Mouse (Mus musculus): ENCODE results near the gene Crip1. TPM values are rescaled to one million over a fixed set of nuclear protein-coding genes. Genes with fewer than 3 reads are reported as not detected.

Gene Crip1
- polyA plus RNA-seq, 1 experiment from 2014 or later: 865 TPM

GRCm38 (mm10) chr12:113151661-113152271 is 5.7 kb downstream of the Crip1 start:
- Histone ChIP-seq H3K4me2 (replicated peaks; ENCODE audit: low read depth) (peak overlapping the region; percentile 81), H3K4me3 (ENCODE audit: low read depth, low read length) (peak overlapping the region; percentile 48), H3K27ac (replicated peaks) (peak overlapping the region; percentile 40; the same call in 1 of the 2 replicates), H3K9ac (ENCODE audit: low read length) (peak overlapping the region; percentile 61), H3K27me3 (ENCODE audit: control insufficient read depth, insufficient read depth, low read length) (no peaks in the 10 kb centered on the region), H3K36me3 (ENCODE audit: control insufficient read depth, insufficient read depth, low read length) (no peaks in the 10 kb centered on the region), H3K4me1 (replicated peaks; ENCODE audit: control insufficient read depth, insufficient read depth) (peaks cover 15% of the 10 kb centered on the region), H3K9me3 (ENCODE audit: control insufficient read depth, low read length) (no peaks in the 10 kb centered on the region)
- ATAC-seq (ENCODE audit: low FRiP score, low TSS enrichment) (no peak), DNase-seq (ENCODE audit: low spot score) (peak; percentile 69)
- WGBS: under 1% methylated on average over 36 of the region's 36 CpGs
- TF ChIP-seq CTCF (IDR thresholded peaks at IDR 0.05; ENCODE audit: low read depth): no peak

- Histone ChIP-seq H3K27ac (replicated peaks) (peak overlapping the region; percentile 40; the same call in 1 of the 2 replicates), H3K36me3 (ENCODE audit: control insufficient read depth, insufficient read depth, low read length) (no peaks in the 10 kb centered on the region), H3K9ac (ENCODE audit: low read length) (peak overlapping the region; percentile 61), H3K27me3 (ENCODE audit: control insufficient read depth, insufficient read depth, low read length) (no peaks in the 10 kb centered on the region), H3K4me2 (replicated peaks; ENCODE audit: low read depth) (peak overlapping the region; percentile 81), H3K4me1 (replicated peaks; ENCODE audit: control insufficient read depth, insufficient read depth) (peaks cover 15% of the 10 kb centered on the region), H3K9me3 (ENCODE audit: control insufficient read depth, low read length) (no peaks in the 10 kb centered on the region), H3K4me3 (ENCODE audit: low read depth, low read length) (peak overlapping the region; percentile 48)
- DNase-seq (ENCODE audit: low spot score) (no peak), ATAC-seq (ENCODE audit: low FRiP score, low TSS enrichment) (no peak)
- TF ChIP-seq EP300 (optimal IDR thresholded peaks at IDR 0.05) (no peak), CTCF (IDR thresholded peaks at IDR 0.05; ENCODE audit: low read depth) (no peak)
- WGBS: 24% methylated on average over 19 of the region's 19 CpGs
These were observed 6.2 kb downstream of the Crip1 start for GRCm38 (mm10) chr12:113152272-113152661.

- Histone ChIP-seq H3K27me3 (ENCODE audit: control insufficient read depth, insufficient read depth, low read length) (no peaks in the 10 kb centered on the region), H3K27ac (replicated peaks) (no peak overlapping the region), H3K36me3 (ENCODE audit: control insufficient read depth, insufficient read depth, low read length) (no peaks in the 10 kb centered on the region), H3K4me1 (replicated peaks; ENCODE audit: control insufficient read depth, insufficient read depth) (peaks cover 13% of the 10 kb centered on the region), H3K4me2 (replicated peaks; ENCODE audit: low read depth) (peak overlapping the region; percentile 81; the same call in 1 of the 2 replicates), H3K4me3 (ENCODE audit: low read depth, low read length) (no peak overlapping the region), H3K9ac (ENCODE audit: low read length) (peak overlapping the region; percentile 61; the same call in 1 of the 2 replicates), H3K9me3 (ENCODE audit: control insufficient read depth, low read length) (no peaks in the 10 kb centered on the region)
- no peak for DNase-seq (ENCODE audit: low spot score)
- no peak for ATAC-seq (ENCODE audit: low FRiP score, low TSS enrichment)
- TF ChIP-seq CTCF (IDR thresholded peaks at IDR 0.05; ENCODE audit: low read depth) (no peak), EP300 (optimal IDR thresholded peaks at IDR 0.05) (no peak)
- 81% methylated on average over 6 of the region's 6 CpGs for WGBS
These were observed 6.9 kb downstream of the Crip1 start for GRCm38 (mm10) chr12:113152991-113153525.

GRCm38 (mm10) chr12:113153971-113154370 is 7.9 kb downstream of the Crip1 start:
- peaks cover 8% of the 10 kb centered on the region for H3K4me1 ChIP-seq (replicated peaks; ENCODE audit: control insufficient read depth, insufficient read depth)
- H3K4me2 ChIP-seq (replicated peaks; ENCODE audit: low read depth): no peak overlapping the region
- no peak for DNase-seq (ENCODE audit: low spot score)
- no peak for ATAC-seq (ENCODE audit: low FRiP score, low TSS enrichment)
- no peak overlapping the region for H3K27ac ChIP-seq (replicated peaks)
- no peaks in the 10 kb centered on the region for H3K9me3 ChIP-seq (ENCODE audit: control insufficient read depth, low read length)
- H3K36me3 ChIP-seq (ENCODE audit: control insufficient read depth, insufficient read depth, low read length): no peaks in the 10 kb centered on the region
- 90% methylated on average over 7 of the region's 7 CpGs for WGBS
- TF ChIP-seq CTCF (IDR thresholded peaks at IDR 0.05; ENCODE audit: low read depth) (no peak), EP300 (optimal IDR thresholded peaks at IDR 0.05) (no peak)
- H3K4me3 ChIP-seq (ENCODE audit: low read depth, low read length): no peak overlapping the region
- H3K9ac ChIP-seq (ENCODE audit: low read length): no peak overlapping the region
- H3K27me3 ChIP-seq (ENCODE audit: control insufficient read depth, insufficient read depth, low read length): no peaks in the 10 kb centered on the region

GRCm38 (mm10) chr12:113154747-113155075 is 8.6 kb downstream of the Crip1 start:
- Histone ChIP-seq H3K9ac (ENCODE audit: low read length) (no peak overlapping the region), H3K9me3 (ENCODE audit: control insufficient read depth, low read length) (no peaks in the 10 kb centered on the region), H3K27ac (replicated peaks) (peak overlapping the region; percentile 89), H3K4me1 (replicated peaks; ENCODE audit: control insufficient read depth, insufficient read depth) (peaks cover 8% of the 10 kb centered on the region), H3K27me3 (ENCODE audit: control insufficient read depth, insufficient read depth, low read length) (no peaks in the 10 kb centered on the region), H3K4me2 (replicated peaks; ENCODE audit: low read depth) (peak overlapping the region; percentile 70), H3K36me3 (ENCODE audit: control insufficient read depth, insufficient read depth, low read length) (no peaks in the 10 kb centered on the region), H3K4me3 (ENCODE audit: low read depth, low read length) (no peak overlapping the region)
- DNase-seq (ENCODE audit: low spot score) (no peak), ATAC-seq (ENCODE audit: low FRiP score, low TSS enrichment) (no peak)
- TF ChIP-seq CTCF (IDR thresholded peaks at IDR 0.05; ENCODE audit: low read depth) (no peak), EP300 (optimal IDR thresholded peaks at IDR 0.05) (no peak)
- WGBS: 56% methylated on average over 6 of the region's 6 CpGs

GRCm38 (mm10) chr12:113155076-113155771 is 9.1 kb downstream of the Crip1 start:
- peak; percentile 76 for DNase-seq (ENCODE audit: low spot score)

More at GRCm38 (mm10) chr12:113155076-113155771, 9.1 kb downstream of the Crip1 start:
- 0 out of 2 replicates have a peak, but pooled peaks have one; percentile 3 for ATAC-seq (ENCODE audit: low FRiP score, low TSS enrichment)
- WGBS: 4% methylated on average over 32 of the region's 32 CpGs
- TF ChIP-seq CTCF (IDR thresholded peaks at IDR 0.05; ENCODE audit: low read depth): no peak
- no peak for TF ChIP-seq EP300 (optimal IDR thresholded peaks at IDR 0.05)
- Histone ChIP-seq H3K9me3 (ENCODE audit: control insufficient read depth, low read length) (no peaks in the 10 kb centered on the region), H3K27ac (replicated peaks) (peak overlapping the region; percentile 89), H3K4me1 (replicated peaks; ENCODE audit: control insufficient read depth, insufficient read depth) (peaks cover 8% of the 10 kb centered on the region), H3K4me3 (ENCODE audit: low read depth, low read length) (peak overlapping the region; percentile 40), H3K9ac (ENCODE audit: low read length) (peak overlapping the region; percentile 63), H3K27me3 (ENCODE audit: control insufficient read depth, insufficient read depth, low read length) (no peaks in the 10 kb centered on the region), H3K36me3 (ENCODE audit: control insufficient read depth, insufficient read depth, low read length) (no peaks in the 10 kb centered on the region), H3K4me2 (replicated peaks; ENCODE audit: low read depth) (peak overlapping the region; percentile 70)

All from stomach, postnatal 0 days (tissue).